Mouse (Mus musculus): Measurements from ENCODE around the gene Ccl2.
A peak's percentile ranks its signal among the peaks of the same experiment; 100 is the strongest.

Gene Ccl2

GRCm38 (mm10) chr11:82035857-82036256 is 486 bp downstream of the Ccl2 start:
- no peak for DNase-seq

DNA sequence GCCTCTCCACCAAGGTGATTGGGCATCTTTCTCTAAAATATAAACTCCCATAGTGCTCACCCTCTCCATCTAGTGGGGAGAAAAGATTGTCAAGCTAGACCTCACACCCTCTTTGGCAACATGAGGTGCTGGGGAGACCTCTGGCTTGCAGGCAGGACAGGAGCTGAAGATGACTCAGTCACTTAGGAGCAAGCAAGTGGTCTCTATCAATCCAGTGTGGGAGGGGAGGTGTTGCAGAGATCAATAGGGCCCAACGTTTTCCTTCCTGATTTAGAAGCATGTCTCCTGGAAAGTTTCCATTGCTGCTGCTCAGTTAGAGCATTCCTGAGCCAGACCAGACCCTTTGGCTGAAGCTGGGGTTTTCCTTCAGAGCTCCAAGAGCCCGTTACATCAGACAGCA is 3.2 kb downstream of the Ccl2 start, which contains the start of gene Gm17268:
Gm17268 (minus strand) TSS at position 28 of the 400 bp plus-strand sequence.
- DNase-seq: peak in 1 of 2 experiments; percentile 5

- no peak for DNase-seq
Observed at GRCm38 (mm10) chr11:82039132-82039660, 3.8 kb downstream of the Ccl2 start.

DNA sequence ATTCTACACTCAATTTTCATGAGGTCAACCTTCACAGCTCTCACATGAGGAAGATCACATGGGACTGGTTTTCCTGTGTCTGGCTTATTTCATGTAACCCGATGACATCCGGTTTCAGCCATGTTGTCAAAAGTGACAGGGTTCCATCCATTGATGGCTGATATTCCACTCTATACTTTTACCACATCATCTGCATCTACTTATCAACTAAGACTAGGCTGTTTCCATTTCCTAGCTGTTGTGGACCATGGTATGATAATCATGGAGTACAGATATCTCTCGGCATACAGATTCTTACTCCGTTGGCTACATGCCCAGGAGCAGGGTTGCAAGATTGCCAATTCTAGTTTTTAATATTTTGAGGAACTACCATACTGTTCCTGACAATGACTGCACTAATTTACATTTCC is 6.3 kb downstream of the Ccl2 start:
- DNase-seq: no peak

GRCm38 (mm10) chr11:82045471-82045870 is 10.1 kb downstream of the Ccl2 start, which contains the start of gene Ccl7:
Gene Ccl7, plus strand, starts transcription at chr11:82045712.
- peak; percentile 21 to 28 for DNase-seq

GRCm38 (mm10) chr11:82047746-82048415 is 12.5 kb downstream of the Ccl2 start:
- peak; percentile 26 to 40 for DNase-seq

DNA sequence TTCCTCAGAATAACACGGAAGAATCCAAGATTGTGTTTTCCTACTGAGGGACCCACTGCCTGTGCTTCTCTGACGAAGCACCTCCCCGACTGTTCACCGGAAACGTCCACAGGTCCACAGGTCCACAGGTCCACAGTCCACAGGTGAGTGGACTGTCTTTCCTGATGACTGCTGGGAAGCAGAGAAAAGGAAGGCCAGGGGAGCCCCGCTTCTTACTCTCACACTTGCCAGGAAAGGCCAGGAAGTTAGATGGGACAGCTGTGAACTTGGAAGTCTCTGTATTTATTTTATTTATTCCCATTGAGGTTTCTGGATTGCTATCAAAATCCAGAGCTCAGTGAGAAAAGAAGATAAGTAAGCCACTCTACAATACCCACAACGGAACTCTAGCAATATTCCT is 18.5 kb downstream of the Ccl2 start:
- DNase-seq: no peak

DNA sequence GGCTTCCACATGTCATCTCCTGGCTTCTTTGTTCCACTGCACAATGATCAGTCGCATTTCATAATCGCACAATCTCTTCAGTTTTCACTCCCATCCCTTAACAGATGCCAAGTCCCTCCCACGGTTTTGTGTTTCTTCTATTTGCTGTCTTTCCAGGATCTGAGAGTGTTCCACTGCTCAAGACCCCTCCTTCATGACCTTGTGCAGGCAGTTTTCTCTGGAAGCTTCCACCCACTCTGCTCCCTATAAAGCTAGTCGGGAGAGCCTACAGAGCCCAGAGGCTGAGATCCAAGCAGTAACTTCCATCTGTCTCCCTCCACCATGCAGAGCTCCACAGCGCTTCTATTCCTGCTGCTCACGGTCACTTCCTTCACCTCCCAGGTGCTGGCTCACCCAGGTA is 22.3 kb downstream of the Ccl2 start, which contains the start of gene Ccl11:
Ccl11 (plus strand) TSS at position 178 of the 400 bp plus-strand sequence.
- DNase-seq: no peak

- no peak for DNase-seq
Observed at GRCm38 (mm10) chr11:82062226-82062625, 26.9 kb downstream of the Ccl2 start.

DNA sequence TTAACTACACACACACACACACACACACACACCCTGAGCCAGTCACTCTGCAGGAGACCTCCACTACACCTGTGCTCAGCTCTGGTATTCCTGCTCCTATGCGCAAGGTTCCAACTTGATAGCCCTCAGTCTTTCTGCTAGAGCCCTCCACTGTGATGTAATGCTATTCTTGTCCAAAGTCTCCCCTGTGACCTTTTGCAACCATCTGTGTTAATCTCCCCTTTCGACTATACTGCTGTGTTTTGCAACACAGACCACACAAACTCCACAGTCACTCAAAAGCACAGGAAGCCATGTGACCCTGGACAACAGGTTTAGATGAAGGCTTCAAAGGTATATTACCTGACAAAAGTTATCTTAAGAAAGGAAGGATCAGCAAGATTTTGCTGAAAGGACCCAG is 28.1 kb downstream of the Ccl2 start:
- no peak for DNase-seq

GRCm38 (mm10) chr11:82066953-82067571 is 31.7 kb downstream of the Ccl2 start:
- no peak for DNase-seq

DNA sequence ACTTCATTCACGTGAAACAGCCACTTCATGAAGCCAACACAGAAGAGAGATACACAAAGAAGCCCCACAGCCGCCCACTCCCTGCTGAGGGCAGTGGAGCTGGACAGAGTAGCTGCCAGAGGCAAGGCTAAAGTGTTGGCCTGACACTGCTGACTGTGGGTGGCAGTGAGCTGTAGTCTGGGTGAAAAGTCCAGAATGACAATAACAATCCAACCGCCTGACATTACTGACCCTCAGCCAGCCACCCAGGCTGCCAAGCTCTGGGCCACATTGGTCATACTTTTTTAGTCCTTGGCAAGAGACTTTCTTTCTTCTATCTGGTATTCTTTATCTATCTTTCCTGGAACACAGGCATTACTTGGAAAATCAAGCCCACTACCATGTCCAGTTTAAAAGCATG is 35.7 kb downstream of the Ccl2 start:
- no peak for DNase-seq

- no peak for DNase-seq
Observed at GRCm38 (mm10) chr11:82072374-82072773, 37.0 kb downstream of the Ccl2 start.

- DNase-seq: peak; percentile 9 to 14
Observed at GRCm38 (mm10) chr11:82072984-82073383, 37.6 kb downstream of the Ccl2 start.

- no peak for DNase-seq
Observed at GRCm38 (mm10) chr11:82073686-82074085, 38.3 kb downstream of the Ccl2 start.

- DNase-seq: no peak
Observed at GRCm38 (mm10) chr11:82077031-82077430, 41.7 kb downstream of the Ccl2 start.

DNA sequence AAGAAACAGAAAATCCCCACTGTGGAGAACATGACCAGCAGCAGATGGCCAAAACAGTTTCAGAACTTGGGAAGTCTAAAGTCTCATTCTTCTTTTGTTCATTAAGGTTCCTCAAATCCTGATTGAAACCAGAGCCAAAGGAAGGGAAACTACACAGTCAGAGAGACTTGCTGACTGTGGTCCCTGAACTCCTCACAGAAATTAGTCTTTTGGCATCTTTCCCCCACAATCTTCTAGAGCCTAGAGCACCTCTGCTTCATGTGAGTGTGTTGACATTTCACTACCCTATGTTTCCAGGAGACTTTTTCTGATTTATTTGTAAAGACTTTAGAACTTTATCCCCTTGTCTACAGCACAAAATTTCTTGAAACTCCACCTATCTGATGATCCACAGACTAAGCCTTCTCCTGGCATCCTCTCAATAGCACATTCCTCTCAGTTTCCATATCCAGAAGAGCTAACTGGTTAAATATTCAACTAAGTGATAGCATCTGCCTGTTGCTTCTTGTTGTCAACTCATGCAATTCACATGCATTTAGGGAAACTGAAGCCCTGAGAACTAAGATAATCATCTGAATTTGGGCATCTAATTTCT is 42.9 kb downstream of the Ccl2 start:
- no peak for DNase-seq

GRCm38 (mm10) chr11:82080865-82081264 is 45.5 kb downstream of the Ccl2 start:
- DNase-seq: no peak

DNA sequence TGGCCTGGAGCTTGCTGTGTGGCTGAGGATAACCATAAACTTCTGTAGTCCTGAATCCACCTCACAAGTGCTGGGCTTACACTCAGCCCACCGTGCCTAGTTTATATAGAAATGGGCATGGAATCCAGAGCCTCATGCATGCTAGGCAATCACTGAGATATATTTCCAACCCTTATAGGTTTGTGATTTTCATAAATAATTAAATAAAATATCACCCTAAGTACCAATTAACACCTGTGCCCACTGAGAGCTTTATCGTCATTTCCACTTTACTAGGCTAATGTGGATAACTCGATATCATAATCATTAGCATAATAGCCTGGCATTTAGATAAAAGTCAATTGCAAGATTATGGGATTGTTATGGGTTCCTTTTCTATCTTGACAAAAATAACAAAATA is 49.0 kb downstream of the Ccl2 start:
- DNase-seq: no peak
